Mouse (Mus musculus): ENCODE results near the gene Slc50a1.

The Slc50a1 gene

DNA sequence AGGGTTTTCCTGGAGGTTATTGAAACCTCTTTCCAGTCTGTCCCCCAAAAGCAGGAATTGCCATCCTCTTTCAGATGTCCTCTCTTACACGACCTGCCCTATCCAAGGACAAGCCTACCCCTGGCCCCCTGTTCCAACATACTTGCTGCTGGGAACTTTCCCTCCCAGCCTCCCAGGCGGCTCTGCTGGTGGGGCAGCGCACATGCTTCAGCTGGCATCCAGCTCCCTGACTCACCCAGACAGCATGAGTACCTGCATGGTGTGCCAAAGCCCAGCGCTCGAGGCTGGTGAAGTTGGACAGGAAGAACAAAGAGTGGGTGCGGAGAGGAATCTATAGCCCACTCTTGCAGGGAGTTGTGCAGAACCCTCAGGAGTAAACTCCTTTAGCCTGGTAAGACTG, 521 bp upstream of the Slc50a1 start:
- in situ Hi-C loops (cut with MboI; ENCODE audit: low sequenced_read_pairs) = no loop called here

DNA sequence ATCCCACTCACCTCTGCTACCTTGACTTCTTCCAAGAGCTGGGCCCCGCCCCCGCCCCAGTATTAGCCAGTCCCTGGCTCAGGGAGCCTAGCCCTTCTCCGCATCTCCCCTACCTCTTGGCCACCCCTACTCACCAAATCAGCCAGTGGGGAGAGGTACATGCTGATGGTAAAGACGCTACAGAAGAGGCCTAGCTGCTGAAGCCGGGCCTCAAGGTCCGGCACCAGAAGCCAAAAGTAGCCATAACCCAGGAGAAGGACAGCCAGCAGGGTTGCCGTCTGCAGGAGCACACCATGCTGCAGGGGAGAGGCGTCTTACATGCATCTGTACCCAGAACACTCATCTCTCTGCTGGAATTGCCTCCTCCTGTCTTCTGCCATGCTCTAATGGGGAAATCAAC, 1.5 kb downstream of the Slc50a1 start:
- in situ Hi-C loops (cut with MboI; ENCODE audit: low sequenced_read_pairs) = no loop called here

DNA sequence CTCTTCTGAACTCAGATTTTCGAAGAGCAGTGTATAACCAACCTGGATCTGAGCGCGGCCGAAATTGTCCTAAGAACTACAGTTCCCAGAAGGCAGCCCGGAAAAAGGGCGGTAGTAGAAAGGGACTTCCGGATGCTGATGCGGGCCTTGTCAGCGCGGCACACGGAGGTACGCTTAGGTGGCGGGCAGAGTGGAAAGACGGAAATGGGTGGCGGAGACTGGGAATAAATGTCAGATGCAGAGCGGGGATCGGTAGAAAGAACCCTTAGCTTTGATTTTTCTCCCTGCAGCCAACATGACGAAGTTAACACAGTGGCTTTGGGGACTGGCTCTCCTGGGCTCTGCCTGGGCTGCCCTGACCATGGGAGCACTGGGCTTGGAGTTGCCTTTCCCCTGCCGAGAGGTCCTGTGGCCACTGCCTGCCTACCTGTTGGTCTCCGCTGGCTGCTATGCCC, 3.9 kb downstream of the Slc50a1 start:
- in situ Hi-C loops (cut with MboI; ENCODE audit: low sequenced_read_pairs) = no loop called here

DNA sequence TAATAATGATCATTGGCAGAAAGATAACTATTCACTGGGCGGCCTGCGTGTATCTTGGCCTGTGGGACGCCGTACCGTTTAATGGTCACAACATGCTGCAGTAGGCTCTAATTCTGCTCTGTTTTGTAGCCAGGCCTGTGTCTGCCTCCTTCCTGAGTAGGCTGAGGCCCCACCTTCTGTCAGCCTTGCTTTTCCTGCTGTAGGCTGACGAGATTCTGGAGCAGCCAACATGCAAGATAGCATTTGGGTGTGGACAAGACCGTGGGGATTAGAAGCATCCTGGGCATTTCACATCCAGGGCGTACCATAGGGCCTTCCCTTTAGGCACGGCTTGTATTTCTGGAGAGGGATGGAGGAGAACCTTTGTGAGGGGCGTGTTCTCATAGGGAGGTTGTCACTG, 8.0 kb downstream of the Slc50a1 start:
- in situ Hi-C loops (cut with MboI; ENCODE audit: low sequenced_read_pairs) = no loop called here

DNA sequence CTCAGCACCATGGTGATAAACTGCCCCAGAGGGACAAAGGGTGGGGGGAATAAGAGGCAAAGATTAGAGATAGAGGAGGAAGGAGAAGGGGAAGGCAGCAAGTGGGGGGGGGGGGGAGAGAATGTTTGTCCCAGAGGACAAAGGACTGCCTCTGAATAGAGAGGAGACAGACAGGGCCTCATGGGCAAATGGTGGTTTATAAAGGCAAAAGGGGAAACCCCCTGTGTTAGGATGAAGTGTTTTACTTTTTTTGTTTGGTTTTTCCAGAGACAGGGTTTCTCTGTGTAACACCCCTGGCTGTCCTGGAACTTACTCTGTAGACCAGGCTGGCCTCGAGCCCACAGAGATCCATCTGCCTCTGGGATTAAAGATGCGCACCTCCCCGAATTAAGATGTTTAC, 10.2 kb downstream of the Slc50a1 start:
- in situ Hi-C loops (cut with MboI; ENCODE audit: low sequenced_read_pairs) = no loop called here

DNA sequence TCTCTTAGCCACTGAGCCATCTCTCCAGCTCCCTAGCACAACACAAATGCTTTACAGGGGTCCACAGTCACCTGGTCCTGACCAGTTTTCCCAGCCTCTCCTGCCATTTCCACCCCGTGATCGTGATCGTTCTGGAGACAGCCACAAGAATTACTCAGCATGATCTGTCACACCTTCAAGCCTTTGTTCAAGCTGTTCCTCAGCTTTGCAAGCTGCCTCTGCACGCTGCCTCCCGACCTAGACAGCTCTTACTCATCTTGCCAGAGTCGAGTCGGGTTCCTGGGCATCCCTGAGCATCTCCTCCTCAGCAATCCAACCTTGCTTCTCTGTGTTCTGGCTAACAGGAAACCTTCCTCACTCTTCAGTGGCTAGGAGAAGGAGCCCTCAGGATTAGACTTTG, 11.3 kb downstream of the Slc50a1 start, which contains the start of gene Dpm3:
Gene Dpm3, plus strand, starts transcription at position 283 of the 400 bp plus-strand sequence.
- in situ Hi-C loops (cut with MboI; ENCODE audit: low sequenced_read_pairs) = no loop called here

DNA sequence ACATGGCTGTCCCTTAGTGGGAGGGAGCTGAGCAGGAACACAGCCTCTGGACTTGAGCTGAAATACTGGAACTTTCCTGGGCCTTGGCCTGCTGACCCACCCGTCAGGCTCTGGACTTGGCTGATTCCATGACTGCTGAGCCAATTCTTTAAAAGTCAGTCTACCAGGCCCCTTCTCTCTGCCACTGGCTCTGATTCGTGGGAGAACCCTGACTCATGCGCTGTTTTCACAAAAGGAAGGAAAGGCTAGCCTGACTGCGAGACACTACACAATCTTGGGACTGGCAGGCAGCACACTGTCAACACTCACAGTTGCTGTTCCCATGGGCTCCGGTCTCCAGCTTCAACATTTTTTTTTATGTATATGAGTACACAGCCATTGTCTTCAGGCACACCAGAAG, 14.2 kb downstream of the Slc50a1 start:
- in situ Hi-C loops (cut with MboI; ENCODE audit: low sequenced_read_pairs) = no loop called here

DNA sequence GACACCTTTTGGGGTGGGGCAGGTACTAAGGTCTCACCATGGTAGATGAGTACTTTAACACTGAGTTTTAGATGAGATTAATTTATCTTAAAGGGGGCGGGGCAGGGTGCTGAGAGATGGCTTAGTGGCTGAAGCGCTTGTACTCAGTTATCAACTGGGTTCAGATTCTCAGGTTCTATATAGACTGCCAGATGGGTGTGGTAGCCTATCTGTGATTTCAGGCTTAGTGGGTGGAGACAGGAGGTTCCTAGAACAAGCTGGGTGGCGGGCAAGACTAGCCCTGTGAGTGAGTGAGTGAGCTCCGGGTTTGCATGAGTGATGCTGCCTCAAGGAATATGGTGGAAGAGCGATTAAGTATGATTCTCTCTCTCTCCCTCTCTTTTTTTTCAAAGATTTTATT, 15.4 kb downstream of the Slc50a1 start:
- in situ Hi-C loops (cut with MboI; ENCODE audit: low sequenced_read_pairs) = no loop called here

DNA sequence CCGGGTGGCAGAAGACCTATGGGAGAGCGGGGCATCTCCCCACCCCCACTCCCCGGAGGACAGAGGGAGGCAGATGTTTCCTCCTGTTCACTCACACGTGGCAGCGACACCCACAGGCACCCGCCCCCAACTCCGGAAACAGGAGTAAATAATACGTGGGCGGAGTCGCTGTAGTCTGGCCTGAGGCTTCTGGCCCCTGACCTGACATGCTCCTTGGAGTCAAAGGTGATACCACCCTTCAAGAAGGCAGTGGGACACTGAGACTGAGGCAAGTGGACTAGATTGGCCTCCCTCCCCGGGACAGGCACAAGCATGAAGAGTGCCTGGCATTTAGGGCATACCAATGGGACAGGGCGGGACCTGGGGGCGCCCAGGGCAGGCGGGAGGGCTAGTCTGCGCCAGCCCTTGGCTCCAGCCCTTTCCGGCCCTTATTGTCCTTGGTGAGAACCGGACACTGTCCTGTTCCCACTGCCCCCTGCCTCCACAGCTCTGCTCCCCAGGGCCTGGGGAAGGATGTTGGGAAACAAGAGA, 18.9 kb downstream of the Slc50a1 start:
- in situ Hi-C loops (cut with MboI; ENCODE audit: low sequenced_read_pairs) = no loop called here

DNA sequence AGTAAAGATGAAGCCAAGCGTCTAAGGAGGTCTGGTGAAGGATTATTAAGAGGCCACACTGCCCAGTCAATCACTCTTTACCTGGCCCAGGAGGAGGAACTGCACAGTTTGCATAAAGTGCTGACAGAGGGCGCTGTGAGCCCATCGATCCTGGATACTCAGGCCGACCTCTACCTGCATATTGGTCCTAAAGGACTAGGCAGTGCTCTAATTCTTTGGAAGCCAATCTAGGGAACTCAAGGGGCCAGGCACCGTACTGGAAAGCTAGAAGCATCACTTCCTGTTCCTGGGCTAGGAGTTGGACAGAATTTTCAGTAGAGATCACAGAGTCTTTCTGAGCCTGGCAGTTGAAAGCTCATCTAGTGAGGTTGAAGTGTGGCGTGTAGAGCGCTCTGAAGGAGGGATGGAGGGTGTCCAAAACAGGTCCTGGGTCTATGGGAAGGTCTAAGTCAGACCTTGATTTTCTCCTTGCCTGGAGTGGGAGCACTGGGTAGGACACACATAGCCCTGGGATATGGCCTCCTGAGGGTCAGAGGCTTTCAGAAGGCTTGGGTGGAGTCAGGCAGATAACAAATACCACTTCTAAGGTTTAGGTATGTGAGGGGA, 19.8 kb downstream of the Slc50a1 start:
- in situ Hi-C loops (cut with MboI; ENCODE audit: low sequenced_read_pairs) = no loop called here

DNA sequence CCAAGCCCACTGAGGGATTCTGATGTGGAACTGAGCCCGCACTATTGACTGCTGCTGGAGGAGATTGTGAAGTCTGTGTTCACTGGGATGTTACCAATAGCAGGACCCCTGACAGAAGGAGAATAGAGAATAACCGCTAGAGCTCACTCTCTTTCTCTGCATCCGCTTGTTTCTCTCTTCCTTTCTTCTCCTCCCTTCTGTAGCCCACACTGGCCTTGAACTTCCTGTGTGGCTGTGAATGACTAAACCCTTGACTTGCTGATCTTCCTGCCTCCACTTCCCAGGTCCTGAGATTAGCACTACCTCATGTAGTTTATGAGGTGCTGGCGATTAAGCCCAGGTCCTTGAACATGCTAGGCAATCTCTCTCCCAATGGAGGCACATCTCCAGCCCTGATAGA, 22.9 kb downstream of the Slc50a1 start:
- in situ Hi-C loops (cut with MboI; ENCODE audit: low sequenced_read_pairs) = loop anchor here (5.0 kb wide), 1 partner anchor 35 kb away; the partner anchor contains the start of gene Efna1

DNA sequence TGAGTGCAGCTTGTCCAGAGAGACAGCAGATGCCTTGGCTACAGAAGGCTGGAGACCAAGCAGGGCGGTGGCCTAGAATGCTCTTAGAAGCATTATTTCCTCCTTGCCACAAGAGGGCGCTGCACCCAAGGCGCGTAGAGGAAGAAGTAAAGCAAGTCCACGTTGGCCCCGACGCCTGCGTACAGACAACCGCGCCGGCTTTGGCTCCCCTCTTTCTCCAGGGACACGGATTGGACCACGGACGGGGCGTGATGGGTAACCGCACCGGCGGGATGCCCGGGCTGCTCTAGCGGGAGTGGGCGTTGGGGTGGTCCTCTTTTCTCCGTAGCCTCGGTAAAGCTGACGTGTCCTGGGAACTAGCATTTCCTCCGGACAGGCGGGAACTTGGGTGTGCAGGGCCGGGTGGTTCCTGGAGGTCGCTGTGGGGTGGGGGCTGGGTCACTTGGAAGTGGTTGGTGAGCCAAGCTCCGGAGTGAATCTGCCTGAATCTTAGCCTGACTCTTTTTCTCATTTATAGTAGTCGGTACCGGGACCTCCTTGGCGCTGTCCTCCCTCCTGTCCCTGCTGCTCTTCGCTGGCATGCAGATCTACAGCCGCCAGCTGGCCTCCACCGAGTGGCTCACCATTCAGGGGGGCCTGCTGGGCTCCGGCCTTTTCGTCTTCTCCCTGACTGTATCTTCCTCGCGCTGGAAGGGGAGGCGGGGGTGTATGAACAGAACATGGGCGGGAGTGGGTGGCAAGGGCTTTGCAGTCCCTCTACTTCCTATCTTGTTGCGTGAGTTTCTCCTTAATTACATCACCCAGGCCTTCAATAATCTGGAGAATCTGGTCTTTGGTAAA, 23.9 kb downstream of the Slc50a1 start, which contains the start of gene Trim46:
Gene Trim46, minus strand, starts transcription at position 49 of the 840 bp plus-strand sequence.
- in situ Hi-C loops (cut with MboI; ENCODE audit: low sequenced_read_pairs) = loop anchor here (5.0 kb wide), 1 partner anchor 36 kb away; the partner anchor contains the start of gene Efna1

DNA sequence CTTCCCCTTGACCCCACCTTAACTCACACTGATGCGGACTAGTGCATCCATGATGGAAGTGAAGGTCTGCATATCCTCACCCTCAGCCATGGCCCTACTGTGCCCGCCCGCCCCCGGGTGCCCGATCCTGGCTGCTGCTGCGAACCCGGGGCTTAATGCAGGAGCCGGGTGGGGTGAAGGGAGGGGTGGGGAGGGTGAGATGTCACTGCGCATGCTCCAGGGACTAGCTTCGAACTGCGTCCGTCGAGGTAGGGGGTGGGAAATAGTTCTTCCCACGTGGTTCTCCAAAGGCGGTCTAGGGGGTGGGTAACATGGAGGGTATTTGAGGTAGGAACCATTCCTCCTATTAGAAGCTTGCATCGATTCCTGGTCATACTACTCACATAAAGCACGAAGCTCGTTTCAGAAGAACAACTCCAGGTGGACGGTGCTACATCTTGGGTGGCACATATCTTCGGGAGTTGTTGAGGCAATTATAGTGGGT, 24.6 kb downstream of the Slc50a1 start, which contains the start of gene Krtcap2:
Gene Krtcap2, plus strand, starts transcription at position 279 of the 484 bp plus-strand sequence.
- in situ Hi-C loops (cut with MboI; ENCODE audit: low sequenced_read_pairs) = loop anchor here (5.0 kb wide), 1 partner anchor 37 kb away; the partner anchor contains the start of gene Efna1

DNA sequence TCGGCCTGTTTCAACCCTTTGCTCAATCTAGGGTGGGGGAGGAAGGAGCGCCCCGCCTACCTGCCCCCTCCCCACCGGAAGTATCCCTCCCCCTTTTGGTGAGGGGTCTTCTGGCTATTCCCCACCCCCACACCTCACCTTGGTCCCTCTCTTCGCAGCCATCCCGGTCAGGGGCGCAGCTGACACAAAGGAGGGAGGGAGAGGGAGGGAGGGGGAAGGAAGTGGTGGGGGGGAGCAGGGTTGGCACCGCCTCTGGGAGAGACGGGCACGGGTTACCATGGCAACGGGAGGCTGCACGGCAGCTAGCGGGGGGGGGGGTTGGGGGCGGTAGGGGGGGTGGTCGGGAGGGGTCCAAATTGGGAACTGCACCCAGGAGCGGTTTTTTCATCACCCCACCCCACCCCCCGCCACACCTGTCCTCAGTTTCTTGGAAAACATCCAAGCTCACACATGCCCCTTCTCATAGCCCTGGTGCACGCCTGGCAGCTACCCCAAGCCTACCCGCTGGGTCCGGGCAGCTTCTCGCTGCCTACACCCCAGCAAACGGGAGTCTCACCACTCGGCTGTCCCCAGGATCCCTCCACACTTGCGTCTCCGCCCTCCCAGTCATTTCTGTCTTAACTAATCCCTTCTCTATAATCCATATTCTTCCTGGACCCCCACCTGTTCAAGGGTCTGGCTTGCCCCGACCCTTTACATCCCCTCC, 25.2 kb downstream of the Slc50a1 start:
- in situ Hi-C loops (cut with MboI; ENCODE audit: low sequenced_read_pairs) = loop anchor here (5.0 kb wide), 1 partner anchor 37 kb away; the partner anchor contains the start of gene Efna1

DNA sequence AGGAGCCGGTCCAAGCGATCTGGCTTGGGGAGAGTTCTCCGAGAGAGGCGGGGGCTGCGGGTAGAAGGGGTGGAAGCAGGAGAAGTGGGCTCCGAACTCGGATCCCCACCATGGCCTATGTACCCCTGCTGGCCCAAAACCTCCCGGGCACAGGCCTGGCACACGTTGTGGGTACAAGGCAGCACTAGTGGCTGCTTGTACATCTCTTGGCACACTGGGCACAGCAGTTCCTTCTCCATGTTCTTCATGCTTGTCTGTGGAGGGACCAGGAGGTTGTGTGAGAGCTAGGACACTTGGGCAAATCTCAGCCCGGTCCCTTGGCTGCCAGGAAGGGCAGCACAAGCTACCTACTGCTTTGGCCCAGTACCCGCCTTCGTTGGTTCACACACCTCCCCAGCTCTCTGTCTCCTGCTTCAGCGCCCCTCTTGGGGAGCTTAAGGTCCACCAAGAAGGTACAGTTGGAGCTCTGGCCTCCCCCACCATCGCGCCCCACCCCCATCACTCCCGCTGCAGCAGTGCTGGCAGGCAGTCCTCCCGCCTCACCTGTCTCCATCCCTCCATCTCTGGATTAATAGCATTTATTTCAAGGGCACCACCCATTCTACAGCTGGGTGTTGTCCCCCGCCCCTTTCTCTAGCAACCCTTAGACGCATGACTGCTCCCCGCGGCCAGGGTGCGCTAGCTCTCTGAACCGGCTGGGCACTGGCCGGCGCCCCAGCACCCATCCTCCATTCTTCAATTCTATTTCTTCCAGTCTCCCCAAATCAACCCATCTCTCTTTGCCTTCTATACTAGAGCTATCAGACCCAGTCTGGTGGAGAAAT, 26.0 kb downstream of the Slc50a1 start:
- in situ Hi-C loops (cut with MboI; ENCODE audit: low sequenced_read_pairs) = no loop called here

DNA sequence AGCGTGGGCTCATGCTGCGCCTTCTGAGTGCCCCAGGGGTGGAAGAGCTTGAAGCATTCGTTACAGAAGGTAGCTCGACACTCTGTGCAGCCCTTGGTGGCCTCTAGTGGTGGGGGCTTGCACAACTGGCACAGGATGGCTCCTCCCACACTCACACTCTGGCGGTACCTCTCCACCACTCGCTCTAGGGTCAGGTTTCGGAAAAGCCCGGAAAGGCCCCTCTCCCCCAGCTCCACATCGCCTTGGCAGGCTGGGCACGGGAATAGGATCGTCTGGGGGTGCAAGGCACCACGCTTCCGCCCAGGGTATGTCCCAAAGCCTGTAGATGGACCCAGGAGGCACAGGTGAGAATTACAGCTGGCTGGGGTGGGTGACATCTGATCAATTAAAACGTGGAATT, 26.8 kb downstream of the Slc50a1 start:
- in situ Hi-C loops (cut with MboI; ENCODE audit: low sequenced_read_pairs) = no loop called here

DNA sequence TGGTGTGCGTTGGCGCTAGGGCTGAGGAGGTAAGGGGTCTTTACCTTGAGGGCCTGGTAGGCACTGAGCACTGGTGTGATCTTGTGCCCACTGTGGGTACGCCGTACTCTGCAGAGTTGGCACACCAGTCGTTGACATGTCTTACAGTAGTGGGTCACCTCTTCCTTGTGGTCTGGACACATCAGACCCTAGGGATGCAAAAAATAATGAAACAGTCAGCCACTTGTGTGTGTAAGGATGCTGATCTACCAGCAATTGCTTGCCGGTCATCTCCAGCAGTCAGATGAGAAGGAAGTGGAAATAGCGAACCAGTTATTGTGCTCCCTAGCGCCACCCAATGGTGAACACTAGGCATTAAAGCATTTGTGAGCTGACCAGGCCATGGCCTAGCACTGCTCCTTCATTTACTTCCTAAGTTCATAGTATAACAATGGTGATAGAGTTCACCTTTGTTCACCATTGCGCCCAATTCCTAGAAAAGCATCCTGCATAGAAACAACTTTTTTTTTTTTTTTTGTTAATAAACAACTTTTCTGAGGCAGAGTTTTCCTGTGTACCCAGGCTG, 28.0 kb downstream of the Slc50a1 start:
- in situ Hi-C loops (cut with MboI; ENCODE audit: low sequenced_read_pairs) = no loop called here

DNA sequence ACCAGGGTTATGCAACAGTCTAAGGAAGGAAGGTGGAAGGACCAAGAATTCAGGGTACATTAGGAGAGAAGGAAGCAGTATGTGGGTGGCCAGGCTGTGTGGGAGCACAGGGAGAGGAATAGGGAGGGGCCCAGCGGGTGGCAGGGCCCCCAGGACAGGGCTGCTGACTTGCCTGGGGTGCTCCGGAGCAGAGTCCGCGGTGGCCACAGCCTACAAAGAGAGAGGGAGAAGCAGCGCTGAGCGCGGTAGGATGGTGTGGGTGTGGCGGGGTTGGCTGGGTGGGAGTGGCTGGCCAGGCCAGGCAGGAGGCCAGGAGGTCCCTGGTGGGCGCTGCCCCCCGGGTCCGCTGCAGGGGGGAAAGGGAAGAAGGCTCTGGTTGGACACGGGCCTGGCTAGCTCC, 31.9 kb downstream of the Slc50a1 start:
- in situ Hi-C loops (cut with MboI; ENCODE audit: low sequenced_read_pairs) = no loop called here

DNA sequence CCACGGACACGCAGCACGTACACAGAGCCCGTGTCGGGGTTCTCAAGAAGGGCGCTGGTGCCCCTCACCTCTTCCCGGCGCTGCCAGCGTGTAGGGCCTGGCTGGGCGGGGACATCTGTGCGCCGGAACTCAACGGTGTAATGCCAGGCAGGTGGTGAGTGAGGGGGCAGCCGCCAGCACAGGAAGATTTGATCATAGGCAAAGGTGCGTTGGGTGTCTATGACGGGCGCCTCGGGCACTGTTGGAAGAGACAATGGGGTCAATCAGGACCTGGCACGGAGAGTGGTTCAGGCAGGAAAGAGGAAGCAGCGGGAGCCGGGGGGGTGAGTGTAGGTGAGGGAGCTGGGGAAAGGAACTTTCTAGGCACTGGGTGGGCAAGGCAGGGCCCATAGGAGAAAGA, 32.7 kb downstream of the Slc50a1 start:
- in situ Hi-C loops (cut with MboI; ENCODE audit: low sequenced_read_pairs) = no loop called here

DNA sequence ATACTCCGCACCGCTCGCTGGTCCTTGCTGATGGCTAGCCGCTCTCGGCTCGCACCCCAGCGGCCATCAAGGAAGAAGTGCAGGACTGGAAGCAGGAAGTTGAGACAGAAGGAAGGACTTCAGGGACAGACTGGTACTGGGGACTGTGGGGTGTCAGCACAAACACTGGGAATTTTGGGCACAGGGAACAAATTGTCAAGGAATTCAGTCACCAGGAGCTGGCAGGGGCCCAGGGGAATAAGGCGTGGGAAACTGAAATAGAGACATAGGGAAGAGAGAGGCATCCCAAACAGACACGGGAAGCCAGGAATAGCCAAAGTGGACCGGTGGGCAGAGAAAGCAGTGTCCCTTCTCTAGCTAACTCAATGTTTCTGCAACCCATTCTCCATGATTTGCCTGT, 33.9 kb downstream of the Slc50a1 start:
- in situ Hi-C loops (cut with MboI; ENCODE audit: low sequenced_read_pairs) = no loop called here

Data from CH12F3 (cell line).